Mouse (Mus musculus) A20 (cell line): Measurements from ENCODE around the gene Ccl22.
A peak's percentile ranks its signal among the peaks of the same experiment; 100 is the strongest.

Experiments used
- DNase-seq: peaks from one replicate; pipeline ENCODE4 v3.0.0-alpha.2; 2011; ENCODE audit warnings: low read depth, low spot score

The Ccl22 gene

DNA sequence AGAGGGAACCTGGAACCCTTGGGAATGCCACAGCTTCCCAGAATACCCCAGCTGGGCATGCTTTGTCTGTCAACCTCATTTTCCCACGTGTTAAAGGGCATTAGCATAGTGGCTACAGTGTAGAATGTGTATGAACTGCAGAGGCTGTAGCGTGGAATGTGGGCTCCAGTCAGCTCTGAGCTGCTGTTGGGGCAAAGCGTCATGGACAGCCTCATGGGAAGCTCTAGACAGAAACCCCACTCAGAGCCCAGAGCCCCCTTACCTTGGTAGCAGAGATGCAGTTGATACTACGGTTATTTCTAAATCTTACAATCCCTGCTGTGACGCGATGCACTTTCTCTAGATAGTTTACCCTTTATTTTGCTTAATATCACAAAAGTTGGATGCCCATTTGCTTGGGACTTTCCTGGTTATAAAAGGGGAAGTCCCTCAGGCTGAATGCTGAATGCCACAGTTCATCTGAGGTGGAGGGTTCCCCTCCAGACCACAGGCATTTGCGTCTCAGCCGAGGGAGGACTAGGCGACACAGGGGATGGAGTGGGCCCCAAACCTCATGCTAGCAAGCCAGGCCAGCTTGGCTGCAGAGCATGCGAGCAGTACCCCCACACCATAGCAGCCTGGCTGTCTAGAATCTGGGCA lies 33.6 kb downstream of the Ccl22 start:
- no peak for DNase-seq

DNA sequence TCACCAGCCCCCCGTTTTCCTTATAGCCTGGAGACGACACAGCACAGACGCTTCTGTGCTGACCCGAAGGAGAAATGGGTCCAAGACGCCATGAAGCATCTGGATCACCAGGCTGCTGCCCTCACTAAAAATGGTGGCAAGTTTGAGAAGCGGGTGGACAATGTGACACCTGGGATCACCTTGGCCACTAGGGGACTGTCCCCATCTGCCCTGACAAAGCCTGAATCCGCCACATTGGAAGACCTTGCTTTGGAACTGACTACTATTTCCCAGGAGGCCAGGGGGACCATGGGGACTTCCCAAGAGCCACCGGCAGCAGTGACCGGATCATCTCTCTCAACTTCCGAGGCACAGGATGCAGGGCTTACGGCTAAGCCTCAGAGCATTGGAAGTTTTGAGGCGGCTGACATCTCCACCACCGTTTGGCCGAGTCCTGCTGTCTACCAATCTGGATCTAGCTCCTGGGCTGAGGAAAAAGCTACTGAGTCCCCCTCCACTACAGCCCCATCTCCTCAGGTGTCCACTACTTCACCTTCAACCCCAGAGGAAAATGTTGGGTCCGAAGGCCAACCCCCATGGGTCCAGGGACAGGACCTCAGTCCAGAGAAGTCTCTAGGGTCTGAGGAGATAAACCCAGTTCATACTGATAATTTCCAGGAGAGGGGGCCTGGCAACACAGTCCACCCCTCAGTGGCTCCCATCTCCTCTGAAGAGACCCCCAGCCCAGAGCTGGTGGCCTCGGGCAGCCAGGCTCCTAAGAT lies 34.3 kb downstream of the Ccl22 start:
- no peak for DNase-seq

DNA sequence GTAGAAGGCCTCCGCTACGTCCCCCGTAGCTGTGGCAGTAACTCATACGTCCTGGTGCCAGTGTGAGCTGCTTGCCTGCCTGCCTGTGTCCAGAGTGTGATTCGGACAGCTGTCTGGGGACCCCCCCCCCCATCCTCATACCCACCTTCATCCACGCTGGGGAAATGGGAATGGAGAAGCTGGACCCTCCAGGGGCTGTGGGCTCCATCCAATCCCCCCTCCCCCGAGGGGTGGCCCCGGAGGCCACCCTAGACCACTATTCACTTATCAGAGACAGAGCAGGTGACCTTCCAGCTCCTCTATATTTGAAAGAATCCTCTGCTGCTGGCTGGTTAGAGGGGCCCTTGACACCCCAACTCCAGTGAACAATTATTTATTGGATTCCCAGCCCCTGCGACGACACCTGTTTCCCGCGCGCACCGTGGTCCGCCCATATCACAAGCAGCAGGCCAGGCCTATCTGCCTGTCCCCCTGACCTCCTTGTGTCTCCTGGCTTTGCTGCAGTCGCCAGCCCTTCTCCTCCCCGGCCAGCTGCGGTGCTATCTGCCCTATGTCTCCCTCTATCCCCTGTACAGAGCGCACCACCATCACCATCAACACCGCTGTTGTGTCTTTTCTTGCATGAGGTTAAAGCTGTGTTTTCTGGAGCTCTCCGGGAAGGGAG lies 35.2 kb downstream of the Ccl22 start:
- DNase-seq = no peak

DNA sequence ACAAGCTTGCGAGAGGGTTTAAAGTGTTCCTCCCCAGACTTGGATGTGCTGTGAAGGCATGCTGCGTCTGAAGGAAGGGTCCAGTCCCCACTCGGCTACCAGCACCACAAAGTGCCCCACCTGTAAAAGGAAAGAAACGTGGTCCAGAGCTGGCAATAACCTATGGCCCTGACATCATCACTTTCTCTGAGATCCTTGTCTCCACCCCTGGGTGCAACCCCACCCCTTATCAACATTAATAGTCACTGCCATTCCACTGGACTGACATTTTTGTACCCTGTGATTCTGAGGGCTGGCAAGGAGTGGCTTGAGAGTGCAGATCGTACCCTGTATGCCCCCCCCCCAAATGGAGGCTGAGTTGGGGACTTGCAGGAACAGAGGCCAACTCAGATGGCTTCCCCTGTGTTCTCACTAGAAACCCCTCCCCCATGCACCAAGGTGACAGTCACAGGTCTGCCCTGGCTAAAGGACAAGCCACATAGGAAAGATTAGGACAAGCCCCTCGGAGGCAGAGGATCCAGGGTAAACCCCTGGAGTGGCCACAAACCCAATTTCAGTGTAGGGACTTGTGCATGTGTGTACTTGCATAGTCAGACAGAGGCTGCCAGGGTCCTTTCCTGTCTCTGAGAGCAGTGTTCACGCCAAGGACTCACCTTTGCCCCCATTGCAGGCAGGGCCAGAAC lies 35.9 kb downstream of the Ccl22 start:
- no peak for DNase-seq

DNA sequence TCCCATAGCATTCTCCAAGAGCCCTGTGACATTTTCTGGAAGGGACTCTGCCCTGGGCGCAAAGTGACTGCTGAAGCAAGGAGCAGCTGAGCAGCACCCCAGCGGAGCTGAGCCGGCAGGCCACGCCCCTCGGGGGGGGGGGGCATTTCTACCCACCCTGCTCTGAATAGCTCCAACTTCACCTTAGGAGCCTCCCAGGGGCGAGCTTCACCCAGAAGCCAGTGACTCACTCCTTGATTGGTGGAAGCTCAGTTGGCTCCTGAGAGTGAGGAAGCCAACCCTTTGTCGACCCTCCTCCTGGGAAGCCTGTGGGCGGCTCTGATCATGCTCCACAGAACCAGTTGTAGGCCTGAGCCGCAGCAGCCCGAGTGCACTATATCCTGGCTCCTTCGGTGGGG lies 36.4 kb downstream of the Ccl22 start:
- DNase-seq = no peak

DNA sequence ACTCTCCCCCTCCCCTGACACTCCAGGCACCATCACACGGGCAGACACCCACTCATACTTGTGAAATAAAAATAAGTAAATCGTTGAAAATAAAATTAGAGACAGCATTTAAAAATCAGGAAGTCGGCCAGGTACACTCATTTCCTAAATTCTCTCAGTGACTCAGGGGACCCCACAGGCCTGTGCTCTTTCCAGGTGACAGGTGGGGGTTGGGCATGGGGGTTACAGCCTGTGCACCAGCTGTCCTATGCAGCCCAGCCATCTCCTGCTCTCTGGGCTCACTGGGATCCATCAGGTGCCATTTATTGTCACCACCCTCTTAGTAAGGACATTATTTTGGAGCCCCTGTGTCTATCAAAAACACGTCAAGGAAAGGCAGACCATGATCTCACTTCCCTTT lies 38.5 kb downstream of the Ccl22 start:
- DNase-seq = peak; percentile 40

DNA sequence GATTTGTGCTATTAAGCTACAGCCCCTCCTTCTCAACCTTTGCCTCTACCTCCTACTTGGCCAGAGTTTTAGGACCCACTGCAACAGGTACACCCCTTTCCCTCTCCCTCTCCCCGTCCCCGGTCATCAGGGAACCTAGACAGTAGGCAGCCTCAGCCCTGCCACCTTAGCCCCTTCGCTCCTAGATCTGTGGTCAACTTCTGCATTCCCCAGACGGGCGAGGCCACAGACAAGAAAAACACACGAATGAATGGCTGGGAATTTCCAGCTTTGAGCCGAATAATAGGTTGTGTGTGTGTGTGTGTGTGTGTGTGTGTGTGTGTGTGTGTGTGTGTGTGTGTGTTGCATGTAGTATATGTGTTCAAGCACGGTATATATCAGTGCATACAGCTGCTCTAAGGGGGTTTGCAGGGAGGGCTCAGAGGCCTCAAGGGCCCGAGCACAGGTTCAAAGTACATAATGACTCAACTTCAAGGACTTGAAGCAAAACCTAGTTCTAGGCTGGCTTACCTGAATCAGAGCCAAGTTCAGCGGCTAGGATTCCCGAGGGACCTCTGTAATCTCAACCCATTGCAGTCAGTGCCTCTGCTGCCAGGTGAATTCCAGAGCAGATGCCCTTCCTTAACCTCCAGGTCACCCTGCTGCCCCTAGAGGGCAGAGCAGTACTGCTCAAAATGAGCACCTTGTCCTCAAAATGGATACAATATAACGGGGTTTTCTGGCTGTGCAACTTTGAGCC lies 40.0 kb downstream of the Ccl22 start:
- peak; percentile 68 for DNase-seq

DNA sequence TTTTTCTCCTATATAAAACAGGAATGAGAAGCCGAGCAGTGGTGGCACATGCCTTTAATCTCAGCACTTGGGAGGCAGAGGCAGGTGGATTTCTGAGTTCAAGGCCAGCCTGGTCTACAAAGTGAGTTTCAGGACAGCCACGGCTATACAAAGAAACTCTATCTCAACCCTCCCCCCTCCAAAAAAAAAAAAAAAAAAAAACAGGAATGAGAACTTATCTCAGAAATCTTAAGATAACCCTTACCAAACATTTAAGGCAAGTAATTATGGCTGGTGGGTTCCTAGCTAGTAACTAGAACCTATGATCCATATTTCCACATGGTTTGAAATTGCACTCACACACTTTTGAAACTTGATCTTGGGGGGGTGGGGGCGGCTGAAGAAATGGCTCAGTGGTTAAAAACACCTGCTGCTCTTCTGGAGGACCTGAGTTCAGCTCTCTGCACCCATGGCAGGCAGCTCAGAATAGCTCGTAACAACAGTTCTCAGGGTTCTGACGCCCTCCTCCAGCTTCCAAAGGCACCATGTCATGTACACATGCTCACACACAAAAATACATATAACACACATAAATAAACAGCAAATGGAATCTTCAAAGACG lies 40.7 kb downstream of the Ccl22 start:
- no peak for DNase-seq

DNA sequence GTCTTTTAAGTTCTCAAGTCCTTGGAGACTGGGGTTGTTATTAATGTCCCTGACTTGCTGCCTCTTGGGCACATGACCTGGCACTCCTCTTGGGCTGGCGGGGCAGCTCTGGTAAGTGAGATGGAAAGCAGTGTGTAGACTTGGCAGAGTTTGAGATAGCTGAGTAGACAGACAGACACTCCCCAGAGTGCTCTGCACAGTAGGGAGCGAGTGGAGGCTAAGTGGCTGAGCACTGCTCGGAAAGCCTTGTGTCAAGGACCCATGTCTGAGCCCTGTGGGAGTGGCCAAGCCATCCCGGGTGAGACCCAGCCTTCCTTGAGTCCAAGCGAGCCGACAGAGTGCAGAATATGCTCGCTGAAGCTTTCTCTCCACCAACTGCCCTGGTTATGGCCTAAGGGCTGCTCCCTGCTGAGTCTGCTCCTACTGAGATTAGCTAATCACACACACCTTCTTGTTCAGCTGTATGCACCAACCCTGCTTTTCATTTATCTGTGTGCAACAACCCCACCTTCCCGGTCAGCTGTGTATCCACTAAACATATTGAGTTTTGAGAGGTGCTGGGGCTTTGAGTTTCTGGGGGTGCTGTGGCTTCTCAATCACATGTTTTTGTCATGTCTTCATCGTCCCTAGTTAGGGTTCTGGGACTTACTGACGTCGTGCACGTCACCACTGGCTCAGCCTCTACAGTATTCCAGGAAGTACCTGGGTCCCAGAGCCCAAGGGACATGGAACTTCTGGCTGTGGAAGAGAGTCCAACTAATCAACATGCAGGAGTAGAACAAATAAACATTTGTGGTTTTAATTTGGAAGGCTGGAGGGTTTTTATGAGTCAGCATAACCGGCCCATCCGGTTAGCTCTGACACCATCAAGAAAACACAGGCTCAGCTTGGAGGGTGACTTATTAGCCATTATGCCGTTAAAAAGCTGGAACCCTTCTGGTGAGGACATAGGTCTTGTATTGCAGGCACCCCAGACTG lies 42.4 kb downstream of the Ccl22 start:
- no peak for DNase-seq

DNA sequence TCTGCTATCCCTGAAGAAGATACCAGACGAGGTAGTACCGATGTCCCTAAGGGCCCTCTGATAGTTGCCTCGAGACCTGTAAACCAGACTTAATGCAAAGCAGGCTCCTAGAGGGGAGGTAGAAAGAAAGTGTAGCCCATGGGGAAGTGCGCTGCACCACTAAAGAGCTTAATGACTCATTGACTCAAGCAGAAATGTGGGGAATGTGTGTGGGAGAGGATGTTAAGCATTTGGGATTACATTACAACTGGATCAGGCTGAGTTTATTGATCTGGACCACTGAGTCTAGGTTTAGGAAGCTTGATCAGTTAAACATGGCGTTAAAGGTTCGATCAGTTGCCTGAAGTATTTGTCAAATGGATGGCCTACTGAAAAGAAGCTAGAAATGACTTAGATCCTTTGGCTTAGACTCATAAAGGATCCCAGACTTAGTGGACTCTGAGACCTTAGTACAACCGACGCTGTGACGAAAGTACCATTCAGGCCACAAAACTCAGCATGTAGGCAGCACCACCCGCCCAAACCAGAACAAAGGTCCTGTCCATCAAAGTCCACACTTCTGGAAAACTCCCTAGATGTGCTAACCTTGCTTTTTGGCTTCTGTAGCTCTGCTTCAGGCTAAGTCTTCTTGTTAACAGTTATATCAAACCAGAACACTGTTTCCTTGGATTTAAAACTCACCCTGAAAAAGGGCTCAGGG lies 44.0 kb downstream of the Ccl22 start:
- no peak for DNase-seq

DNA sequence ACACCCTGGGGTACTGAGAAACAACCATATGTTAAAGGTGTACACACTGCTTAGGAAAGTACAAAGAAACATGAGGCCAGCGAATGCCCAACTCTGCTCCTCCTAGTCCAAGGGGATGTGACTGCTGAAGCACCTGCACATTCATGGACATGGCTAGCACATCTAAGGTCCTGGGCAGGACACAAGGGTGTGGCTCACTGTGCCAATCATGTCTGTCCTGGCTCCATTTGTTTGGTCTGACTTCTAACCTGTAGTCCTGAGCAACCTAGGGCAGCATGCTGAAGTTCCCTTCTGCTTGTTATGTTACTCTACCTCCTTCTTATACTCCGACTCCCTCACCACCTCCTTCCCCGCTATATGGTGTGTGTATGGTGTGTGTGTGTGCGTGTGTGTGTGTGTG lies 49.0 kb downstream of the Ccl22 start:
- no peak for DNase-seq

DNA sequence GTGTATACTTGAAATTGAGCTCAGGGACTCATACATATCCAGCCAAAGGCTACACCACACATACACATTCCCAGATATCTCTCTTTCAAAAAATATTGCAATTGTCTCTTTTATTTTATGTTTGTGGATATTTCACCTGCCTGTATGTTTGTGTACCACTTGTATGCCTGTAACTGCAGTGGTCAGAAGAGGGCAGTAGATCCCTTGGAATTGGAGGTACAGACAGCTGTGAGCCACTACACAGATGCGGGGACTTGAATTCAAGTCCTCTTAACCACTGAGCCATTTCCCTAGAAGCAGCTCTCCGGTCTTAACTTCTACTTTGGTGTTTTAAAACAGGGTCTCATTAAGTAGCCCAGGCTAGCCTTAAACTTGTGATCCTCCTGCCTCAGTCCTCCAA lies 49.4 kb downstream of the Ccl22 start:
- DNase-seq = no peak

DNA sequence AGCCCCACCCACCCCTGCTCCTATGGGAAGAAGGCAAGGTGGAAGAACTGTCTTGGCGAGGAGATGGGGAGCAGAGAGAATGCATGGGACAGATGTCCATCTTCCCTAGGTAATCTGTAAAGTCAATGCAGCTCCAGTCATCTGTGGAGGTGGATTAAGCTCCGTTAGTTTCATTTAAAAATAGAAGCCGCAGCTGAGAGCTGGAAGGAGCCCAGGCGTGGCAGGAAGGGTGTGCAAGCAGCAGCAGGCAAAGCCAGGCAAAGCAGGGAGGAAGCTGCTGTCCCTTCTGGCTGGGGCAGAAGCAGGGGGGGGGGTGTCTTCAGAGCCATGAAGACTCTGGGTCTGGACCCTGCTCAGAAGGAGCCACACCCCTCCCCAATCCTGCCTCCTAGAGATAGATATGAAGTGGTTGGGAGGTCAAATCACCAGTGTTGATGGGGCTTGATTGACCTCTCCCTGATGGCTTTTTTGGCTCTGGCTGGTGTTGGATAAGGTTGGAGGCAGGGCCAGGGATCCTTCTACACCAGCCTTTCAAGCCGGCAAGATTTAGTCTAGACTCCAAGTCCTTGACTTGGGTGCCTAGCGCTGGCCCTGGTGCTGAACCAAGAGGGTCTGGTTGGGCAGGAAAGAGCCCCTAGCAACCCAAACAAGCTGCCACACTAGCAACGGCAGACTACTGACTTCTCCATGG lies 55.0 kb downstream of the Ccl22 start:
- no peak for DNase-seq
